Mouse (Mus musculus) liver, embryonic 14.5 days (tissue): Measurements from ENCODE around the gene Ppp1r12a. TPM values are rescaled to one million over a fixed set of nuclear protein-coding genes. Genes with fewer than 3 reads are reported as not detected.

Experiments used
- ATAC-seq: fragments of 200-750 bp; cut with Nextera tagmentation; 2 replicates; pipeline ENCODE4 v1.8.0; 2017; ENCODE audit warnings: moderate number of reproducible peaks, mild to moderate bottlenecking, moderate library complexity; ENCODE audit not compliant: insufficient read depth
- DNase-seq, 3 experiments: peaks; one replicate each; pipeline ENCODE4 v3.0.0-alpha.2; 2012 to 2013; ENCODE audit warnings: low read depth in 3 of 3, low spot score in 3 of 3
- H3K27ac ChIP-seq: fragments of 300-500 bp; sonication (generic); 2 replicates; pipeline ENCODE4 v1.5.1; 2014; ENCODE audit warnings: moderate library complexity, mild to moderate bottlenecking, control low read depth, inconsistent platforms
- H3K27me3 ChIP-seq: fragments of 300-500 bp; sonication (generic); 2 replicates; pipeline ENCODE4 v1.6.1; 2014; ENCODE audit warnings: mild to moderate bottlenecking, low read length, moderate library complexity; ENCODE audit not compliant: control insufficient read depth, insufficient read depth
- H3K36me3 ChIP-seq: fragments of 300-500 bp; sonication (generic); replicated peaks from 2 replicates; pipeline ENCODE4 v1.6.1; 2014; ENCODE audit warnings: low read depth; ENCODE audit not compliant: control insufficient read depth, insufficient read depth
- H3K4me1 ChIP-seq, 2 experiments: fragments of 200-500 bp in 1 of 2; fragments of 300-500 bp in 1 of 2; sonication (generic) in 1 of 2; replicated peaks; 2 replicates each; pipeline ENCODE4 v1.6.1; 2012 to 2014; ENCODE audit warnings: antibody characterized with exemption in 1 of 2, inconsistent platforms in 1 of 2, low read length in 1 of 2; ENCODE audit not compliant: control insufficient read depth in 2 of 2, insufficient read depth in 2 of 2
- H3K4me2 ChIP-seq: fragments of 300-500 bp; sonication (generic); 2 replicates; pipeline ENCODE4 v1.6.1; 2014; ENCODE audit warnings: low read depth, mild to moderate bottlenecking, control low read depth, moderate library complexity
- H3K4me3 ChIP-seq, 2 experiments: fragments of 200-500 bp in 1 of 2; fragments of 300-500 bp in 1 of 2; sonication (generic) in 1 of 2; 2 replicates each; pipeline ENCODE4 v1.5.1; 2012 to 2014; ENCODE audit warnings: low read depth in 2 of 2, low read length in 2 of 2, mild to moderate bottlenecking in 2 of 2, control low read depth in 1 of 2, inconsistent platforms in 1 of 2, moderate library complexity in 1 of 2; ENCODE audit not compliant: insufficient read depth in 1 of 2
- H3K9ac ChIP-seq: fragments of 300-500 bp; sonication (generic); replicated peaks from 2 replicates; pipeline ENCODE4 v1.6.1; 2014; ENCODE audit warnings: mild to moderate bottlenecking, control low read depth, moderate library complexity
- H3K9me3 ChIP-seq: fragments of 300-500 bp; sonication (generic); 2 replicates; pipeline ENCODE4 v1.6.1; 2016; ENCODE audit warnings: low read length, mixed read lengths; ENCODE audit not compliant: control insufficient read depth
- CTCF ChIP-seq: IDR thresholded peaks from 2 replicates; pipeline ENCODE4 v1.5.1; 2016; ENCODE audit warnings: antibody characterized with exemption, low read depth, control low read depth
- EP300 ChIP-seq: IDR thresholded peaks from 2 replicates; pipeline ENCODE4 v1.6.1; 2016; ENCODE audit warnings: antibody characterized with exemption, low read depth
- whole genome bisulfite sequencing: fragments of 180-500 bp; shearing (Covaris S2); extraction: QIAGEN DNeasy Blood & Tissue Kit; methylation state at CpG from one replicate; pipeline ENCODE4 v1.1.7; 2014; ENCODE audit not compliant: insufficient replicate concordance; 5-methylcytosine and 5-hydroxymethylcytosine counted together
- polyA plus RNA-seq, 2 experiments: library from polyadenylated mRNA; depleted of rRNA in 1 of 2; stranded (reverse) in 1 of 2; unstranded in 1 of 2; fragments of >200 nt; fragmentation: Nextera tagmentation in 1 of 2; extraction: Ambion mirVana in 1 of 2; gene quantifications; 2 replicates each; pipeline versions ENCODE4 v1.2.1 to v1.2.3; 2012 to 2014

Ppp1r12a gene
- polyA plus RNA-seq, 2 experiments: 18.7 to 27.2 TPM

- no peaks in the 10 kb centered on the region for H3K4me1 ChIP-seq
- WGBS: 69% methylated on average over 3 of the region's 3 CpGs
- no peak overlapping the region for H3K27ac ChIP-seq
- ATAC-seq (no peak), DNase-seq (no peak)
- no peaks in the 10 kb centered on the region for H3K27me3 ChIP-seq
- H3K9me3 ChIP-seq: no peaks in the 10 kb centered on the region
- TF ChIP-seq CTCF (no peak), EP300 (no peak)
- no peaks in the 10 kb centered on the region for H3K36me3 ChIP-seq
- H3K4me3 ChIP-seq: no peak overlapping the region
- no peak overlapping the region for H3K9ac ChIP-seq
- no peak overlapping the region for H3K4me2 ChIP-seq
These were observed 36.9 kb upstream of the Ppp1r12a start for GRCm38 (mm10) chr10:108124934-108125599.

DNA sequence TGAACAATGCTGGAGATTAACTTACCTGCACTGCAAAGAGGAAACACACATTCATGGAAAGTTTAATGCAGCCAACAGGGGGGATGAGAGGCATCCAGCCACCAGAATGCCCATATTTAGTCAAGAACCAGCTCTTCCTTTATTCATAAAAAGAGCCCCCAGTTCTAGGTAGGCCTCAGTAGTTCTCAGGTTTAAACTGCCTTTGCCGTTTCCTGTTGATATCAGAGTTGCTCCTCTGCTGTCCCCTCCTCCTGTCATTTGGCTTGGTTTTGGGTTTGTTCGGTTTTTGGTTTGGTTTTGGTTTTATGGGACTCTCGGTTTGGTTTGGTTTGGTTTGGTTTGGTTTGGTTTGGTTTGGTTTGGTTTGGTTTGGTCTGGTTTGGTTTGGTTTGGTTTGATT lies 32.8 kb upstream of the Ppp1r12a start:
- no peak overlapping the region for H3K4me2 ChIP-seq
- no peak overlapping the region for H3K4me3 ChIP-seq
- WGBS: 38% methylated on average over 3 of the region's 3 CpGs
- no peak for DNase-seq
- no peak for ATAC-seq
- H3K4me1 ChIP-seq: no peaks in the 10 kb centered on the region
- no peaks in the 10 kb centered on the region for H3K27me3 ChIP-seq
- no peaks in the 10 kb centered on the region for H3K9me3 ChIP-seq
- no peak overlapping the region for H3K9ac ChIP-seq
- H3K36me3 ChIP-seq: no peaks in the 10 kb centered on the region
- TF ChIP-seq EP300: no peak
- TF ChIP-seq CTCF: no peak
- H3K27ac ChIP-seq: no peak overlapping the region

DNA sequence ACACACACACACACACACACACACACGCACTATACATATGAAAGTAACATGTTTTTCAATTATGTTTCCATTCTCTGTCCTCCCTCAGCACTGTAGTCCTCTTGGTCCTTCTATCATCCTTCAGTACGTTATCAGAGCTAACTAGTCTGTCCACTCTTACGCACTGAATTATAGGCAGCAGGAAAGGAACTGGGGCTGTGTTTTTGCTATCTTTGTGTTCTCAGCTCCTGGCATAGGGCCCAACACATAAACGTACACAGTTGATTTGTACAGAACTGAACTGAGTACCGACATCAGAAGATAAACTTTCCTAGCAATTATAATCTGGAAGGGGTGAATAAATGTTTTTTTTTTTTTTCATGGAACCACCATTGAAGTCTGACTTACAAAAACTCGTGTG lies 30.1 kb upstream of the Ppp1r12a start:
- Histone ChIP-seq H3K27me3 (no peaks in the 10 kb centered on the region), H3K27ac (no peak overlapping the region), H3K4me3 (no peak overlapping the region), H3K9me3 (no peaks in the 10 kb centered on the region), H3K9ac (no peak overlapping the region), H3K4me2 (no peak overlapping the region), H3K4me1 (no peaks in the 10 kb centered on the region), H3K36me3 (no peaks in the 10 kb centered on the region)
- ATAC-seq (no peak), DNase-seq (no peak)
- 50% methylated on average over 6 of the region's 6 CpGs for WGBS
- no peak for TF ChIP-seq EP300
- TF ChIP-seq CTCF: no peak

- Histone ChIP-seq H3K4me3 (no peak overlapping the region), H3K27me3 (no peaks in the 10 kb centered on the region), H3K9ac (no peak overlapping the region), H3K9me3 (no peaks in the 10 kb centered on the region), H3K36me3 (no peaks in the 10 kb centered on the region), H3K4me1 (no peaks in the 10 kb centered on the region), H3K4me2 (no peak overlapping the region), H3K27ac (no peak overlapping the region)
- ATAC-seq (no peak), DNase-seq (no peak)
- 74% methylated on average over 6 of the region's 6 CpGs for WGBS
- TF ChIP-seq EP300 (no peak), CTCF (no peak)
These were observed 28.7 kb upstream of the Ppp1r12a start for GRCm38 (mm10) chr10:108133253-108133652.

- 70% methylated on average over 5 of the region's 5 CpGs for WGBS
These were observed 28.2 kb upstream of the Ppp1r12a start for GRCm38 (mm10) chr10:108133745-108134144.

More at GRCm38 (mm10) chr10:108133745-108134144, 28.2 kb upstream of the Ppp1r12a start:
- DNase-seq (no peak), ATAC-seq (no peak)
- no peaks in the 10 kb centered on the region for H3K27me3 ChIP-seq
- H3K4me3 ChIP-seq: no peak overlapping the region
- H3K4me2 ChIP-seq: no peak overlapping the region
- H3K27ac ChIP-seq: no peak overlapping the region
- H3K9me3 ChIP-seq: no peaks in the 10 kb centered on the region
- no peak overlapping the region for H3K9ac ChIP-seq
- TF ChIP-seq EP300 (no peak), CTCF (no peak)
- H3K4me1 ChIP-seq: no peaks in the 10 kb centered on the region
- no peaks in the 10 kb centered on the region for H3K36me3 ChIP-seq
